Mouse (Mus musculus) heart, embryonic 15.5 days (tissue): Measurements from ENCODE around the gene 1700025G04Rik. TPM values are rescaled to one million over a fixed set of nuclear protein-coding genes. Genes with fewer than 3 reads are reported as not detected.

Source experiments
- ATAC-seq: fragments of 200-750 bp; cut with Nextera tagmentation; replicated peaks from 2 replicates; pipeline ENCODE4 v1.8.0; 2017; ENCODE audit warnings: low read depth, moderate TSS enrichment; ENCODE audit not compliant: insufficient number of reproducible peaks, insufficient read depth, low FRiP score
- H3K27ac ChIP-seq: fragments of 300-500 bp; sonication (generic); 2 replicates; pipeline ENCODE4 v1.5.1; 2015; ENCODE audit warnings: mild to moderate bottlenecking, inconsistent platforms
- H3K27me3 ChIP-seq: fragments of 300-500 bp; sonication (generic); 2 replicates; pipeline ENCODE4 v1.6.1; 2015; ENCODE audit warnings: inconsistent platforms
- H3K36me3 ChIP-seq: fragments of 300-500 bp; sonication (generic); 2 replicates; pipeline ENCODE4 v1.6.1; 2015; ENCODE audit warnings: mild to moderate bottlenecking, inconsistent platforms
- H3K4me1 ChIP-seq: fragments of 300-500 bp; sonication (generic); replicated peaks from 2 replicates; pipeline ENCODE4 v1.6.1; 2015; ENCODE audit warnings: inconsistent platforms
- H3K4me2 ChIP-seq: fragments of 300-500 bp; sonication (generic); 2 replicates; pipeline ENCODE4 v1.6.1; 2015; ENCODE audit warnings: inconsistent platforms, mild to moderate bottlenecking, moderate library complexity
- H3K4me3 ChIP-seq: fragments of 300-500 bp; sonication (generic); 2 replicates; pipeline ENCODE4 v1.5.1; 2015; ENCODE audit warnings: mild to moderate bottlenecking, inconsistent platforms
- H3K9ac ChIP-seq: fragments of 300-500 bp; sonication (generic); 2 replicates; pipeline ENCODE4 v1.6.1; 2015; ENCODE audit warnings: mild to moderate bottlenecking, inconsistent platforms
- H3K9me3 ChIP-seq: fragments of 300-500 bp; sonication (generic); replicated peaks from 2 replicates; pipeline ENCODE4 v1.6.1; 2016; ENCODE audit warnings: inconsistent platforms
- WGBS: fragments of 180-500 bp; shearing (Covaris S2); methylation state at CpG from one replicate; pipeline ENCODE4 v1.1.7; 2015; ENCODE audit warnings: mixed read lengths; 5-methylcytosine and 5-hydroxymethylcytosine counted together
- polyA plus RNA-seq: library from polyadenylated mRNA; unstranded; fragments of >200 nt; fragmentation: Nextera tagmentation; extraction: Ambion mirVana; gene quantifications from 2 replicates; pipeline ENCODE4 v1.2.1, GENCODE M21; 2015

1700025G04Rik gene
- polyA plus RNA-seq, 1 experiment from 2014 or later, result 26.7 TPM

DNA sequence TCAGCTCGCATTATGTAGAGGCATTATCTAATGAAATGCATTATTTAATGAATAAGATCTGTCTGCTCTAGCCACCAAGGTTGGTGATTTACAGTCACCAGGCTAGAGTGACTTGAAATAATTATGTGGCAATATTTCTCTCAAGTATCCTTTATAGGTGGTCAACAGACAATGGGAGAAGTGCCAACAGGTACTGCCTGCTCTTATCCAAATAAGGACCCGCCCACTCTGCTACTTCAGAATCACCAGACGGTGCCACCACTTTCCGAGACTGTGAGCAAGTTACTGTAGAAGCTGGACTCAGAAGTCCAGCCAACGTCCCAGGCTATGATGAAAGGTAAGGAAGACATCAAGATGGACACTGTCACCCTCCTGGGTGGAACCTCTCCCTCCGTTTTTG is 156.3 kb downstream of the 1700025G04Rik start:
- Histone ChIP-seq H3K4me1 (no peaks in the 10 kb centered on the region; the same call in 1 of the 2 replicates), H3K27me3 (no peaks in the 10 kb centered on the region), H3K4me3 (no peak overlapping the region), H3K9me3 (no peaks in the 10 kb centered on the region), H3K9ac (no peak overlapping the region), H3K4me2 (no peak overlapping the region), H3K36me3 (no peaks in the 10 kb centered on the region), H3K27ac (no peak overlapping the region)
- ATAC-seq, result no peak
- WGBS, result 73% methylated on average over 6 of the region's 6 CpGs

GRCm38 (mm10) chr1:151926826-151927225 is 163.1 kb downstream of the 1700025G04Rik start:
- H3K4me1 ChIP-seq, result peaks cover 4% of the 10 kb centered on the region
- H3K27ac ChIP-seq, result no peak overlapping the region
- no peak overlapping the region for H3K4me2 ChIP-seq
- H3K4me3 ChIP-seq, result no peak overlapping the region
- WGBS, result 67% methylated on average over 8 of the region's 8 CpGs
- H3K36me3 ChIP-seq, result no peaks in the 10 kb centered on the region
- no peak for ATAC-seq
- H3K9me3 ChIP-seq, result no peaks in the 10 kb centered on the region
- H3K9ac ChIP-seq, result no peak overlapping the region
- no peaks in the 10 kb centered on the region for H3K27me3 ChIP-seq

GRCm38 (mm10) chr1:151926141-151926540 is 163.8 kb downstream of the 1700025G04Rik start:
- ATAC-seq, result no peak
- no peak overlapping the region for H3K4me2 ChIP-seq
- H3K27ac ChIP-seq, result no peak overlapping the region
- peaks cover 4% of the 10 kb centered on the region for H3K4me1 ChIP-seq
- no peaks in the 10 kb centered on the region for H3K36me3 ChIP-seq
- H3K27me3 ChIP-seq, result no peaks in the 10 kb centered on the region
- H3K9me3 ChIP-seq, result no peaks in the 10 kb centered on the region
- 60% methylated on average over 4 of the region's 4 CpGs for WGBS
- H3K4me3 ChIP-seq, result no peak overlapping the region
- H3K9ac ChIP-seq, result no peak overlapping the region

DNA sequence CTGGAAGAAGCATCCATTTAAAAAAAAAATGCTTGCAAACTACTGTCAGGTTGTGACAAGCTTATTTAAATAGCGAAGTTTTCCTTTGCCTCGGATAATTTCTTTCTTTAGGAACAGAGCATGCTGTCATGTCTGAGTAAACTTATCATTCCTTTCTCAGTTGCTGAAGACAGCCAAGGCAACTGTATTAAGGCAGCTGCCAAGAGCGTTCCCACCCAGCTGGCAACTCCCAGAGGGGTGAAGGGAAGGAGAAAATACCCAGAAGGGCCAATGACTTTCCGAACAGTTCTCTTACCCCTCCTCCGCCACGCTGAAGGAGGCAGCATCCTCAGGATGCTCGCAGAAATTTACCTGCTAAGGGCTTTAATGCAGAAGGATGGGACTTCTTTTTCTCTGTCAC is 164.2 kb downstream of the 1700025G04Rik start:
- peaks cover 4% of the 10 kb centered on the region for H3K4me1 ChIP-seq
- no peaks in the 10 kb centered on the region for H3K9me3 ChIP-seq
- H3K27ac ChIP-seq, result no peak overlapping the region
- no peaks in the 10 kb centered on the region for H3K27me3 ChIP-seq
- 68% methylated on average over 7 of the region's 7 CpGs for WGBS
- H3K36me3 ChIP-seq, result no peaks in the 10 kb centered on the region
- H3K4me2 ChIP-seq, result no peak overlapping the region
- H3K9ac ChIP-seq, result no peak overlapping the region
- no peak for ATAC-seq
- H3K4me3 ChIP-seq, result no peak overlapping the region

DNA sequence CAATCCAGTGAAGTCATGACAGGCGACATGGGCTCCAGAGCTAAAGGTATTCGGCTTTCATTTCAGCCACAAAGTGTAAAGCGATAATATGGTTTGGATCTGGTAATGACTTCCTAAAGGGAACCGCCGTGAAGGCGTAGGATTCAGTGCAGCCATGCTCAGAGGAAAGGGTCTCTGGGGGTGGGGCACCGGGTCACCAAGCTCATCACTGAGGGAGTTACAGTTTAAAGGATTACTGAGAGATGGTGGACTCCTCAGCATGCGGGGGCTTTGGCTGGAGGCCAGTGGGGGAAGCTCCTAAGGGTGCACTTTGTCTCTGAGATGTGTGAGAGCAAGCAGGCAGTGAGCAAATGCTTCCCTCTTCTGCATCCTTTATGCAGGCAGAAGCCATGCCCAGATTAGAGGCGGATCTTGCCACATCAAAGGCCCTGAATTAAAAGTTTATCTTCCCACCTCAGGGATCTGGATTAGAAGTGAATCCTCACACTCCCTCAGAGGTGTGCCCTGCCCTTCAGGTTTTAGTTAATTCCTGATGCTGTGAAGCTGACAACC is 171.0 kb downstream of the 1700025G04Rik start:
- no peak overlapping the region for H3K4me3 ChIP-seq
- H3K9me3 ChIP-seq, result no peaks in the 10 kb centered on the region
- no peaks in the 10 kb centered on the region for H3K27me3 ChIP-seq
- 62% methylated on average over 9 of the region's 9 CpGs for WGBS
- no peak for ATAC-seq
- H3K4me1 ChIP-seq, result peaks cover 2% of the 10 kb centered on the region; the same call in 1 of the 2 replicates
- H3K27ac ChIP-seq, result no peak overlapping the region
- no peak overlapping the region for H3K9ac ChIP-seq
- H3K36me3 ChIP-seq, result no peaks in the 10 kb centered on the region; the same call in 1 of the 2 replicates
- H3K4me2 ChIP-seq, result no peak overlapping the region

DNA sequence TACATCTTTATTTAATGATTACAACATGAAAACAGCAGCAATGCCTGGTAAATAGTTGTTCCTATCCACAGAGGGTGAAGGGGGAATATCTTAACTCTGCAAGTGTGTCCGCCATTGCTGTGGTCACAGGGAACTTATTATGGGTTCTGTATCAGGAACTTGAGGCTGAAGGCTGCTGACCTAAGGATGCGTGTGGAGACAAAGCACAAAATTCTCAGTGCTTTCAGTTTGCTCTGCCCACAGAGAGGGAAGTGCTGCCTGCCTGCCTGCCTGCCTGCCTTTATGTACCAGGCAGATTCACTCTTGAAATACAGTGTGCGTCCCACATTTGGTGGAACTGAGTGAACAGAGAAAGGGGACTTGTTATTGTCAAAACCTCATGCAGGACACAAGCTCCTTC is 172.2 kb downstream of the 1700025G04Rik start:
- 85% methylated on average over 3 of the region's 3 CpGs for WGBS
- no peak overlapping the region for H3K27ac ChIP-seq
- no peak overlapping the region for H3K4me2 ChIP-seq
- H3K9ac ChIP-seq, result no peak overlapping the region
- ATAC-seq, result no peak
- no peak overlapping the region for H3K4me3 ChIP-seq
- no peaks in the 10 kb centered on the region for H3K27me3 ChIP-seq
- H3K9me3 ChIP-seq, result no peaks in the 10 kb centered on the region
- no peaks in the 10 kb centered on the region; the same call in 1 of the 2 replicates for H3K36me3 ChIP-seq
- peaks cover 2% of the 10 kb centered on the region; the same call in 1 of the 2 replicates for H3K4me1 ChIP-seq

GRCm38 (mm10) chr1:151914494-151914893 is 175.4 kb downstream of the 1700025G04Rik start:
- Histone ChIP-seq H3K9ac (no peak overlapping the region), H3K4me3 (no peak overlapping the region), H3K27me3 (no peaks in the 10 kb centered on the region), H3K36me3 (no peaks in the 10 kb centered on the region; the same call in 1 of the 2 replicates), H3K9me3 (no peaks in the 10 kb centered on the region), H3K27ac (no peak overlapping the region), H3K4me1 (peaks cover 2% of the 10 kb centered on the region; the same call in 1 of the 2 replicates), H3K4me2 (no peak overlapping the region)
- no peak for ATAC-seq
- 90% methylated on average over 9 of the region's 9 CpGs for WGBS

- Histone ChIP-seq H3K27me3 (no peaks in the 10 kb centered on the region), H3K9ac (no peak overlapping the region), H3K4me2 (no peak overlapping the region), H3K36me3 (0 out of 2 replicates have a peak, but pooled peaks cover 4% of the 10 kb centered on the region), H3K4me1 (no peaks in the 10 kb centered on the region), H3K4me3 (no peak overlapping the region), H3K27ac (no peak overlapping the region), H3K9me3 (no peaks in the 10 kb centered on the region)
- no peak for ATAC-seq
- 71% methylated on average over 4 of the region's 4 CpGs for WGBS
Observed at GRCm38 (mm10) chr1:151907014-151907413, 182.9 kb downstream of the 1700025G04Rik start.

- no peaks in the 10 kb centered on the region for H3K4me1 ChIP-seq
- no peak overlapping the region for H3K27ac ChIP-seq
- H3K9ac ChIP-seq, result no peak overlapping the region
- H3K4me3 ChIP-seq, result no peak overlapping the region
- no peaks in the 10 kb centered on the region for H3K27me3 ChIP-seq
- ATAC-seq, result no peak
- no peaks in the 10 kb centered on the region for H3K36me3 ChIP-seq
- 82% methylated on average over 12 of the region's 12 CpGs for whole genome bisulfite sequencing
- H3K4me2 ChIP-seq, result no peak overlapping the region
- H3K9me3 ChIP-seq, result no peaks in the 10 kb centered on the region
Observed at GRCm38 (mm10) chr1:151900706-151901360, 189.1 kb downstream of the 1700025G04Rik start.

DNA sequence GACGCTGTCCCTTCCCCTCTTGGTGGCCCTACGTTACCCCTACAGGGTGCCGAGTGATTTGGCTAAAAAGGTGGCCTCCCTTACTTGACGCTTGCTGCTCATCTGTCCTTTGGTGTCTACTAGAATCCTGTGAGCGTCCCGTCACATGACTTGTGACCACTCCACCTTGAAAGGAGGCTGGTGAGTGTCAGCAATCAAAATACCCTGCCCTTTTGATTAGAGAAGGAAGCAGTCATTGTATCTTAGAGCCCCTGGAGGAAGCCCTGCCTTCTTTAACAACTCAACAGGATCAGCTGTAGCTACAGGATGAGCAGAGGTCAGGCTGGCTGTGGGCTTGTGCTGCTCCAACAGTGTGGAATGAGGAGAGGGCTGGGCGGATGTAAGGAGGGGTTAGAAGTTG is 190.0 kb downstream of the 1700025G04Rik start:
- no peak overlapping the region for H3K4me3 ChIP-seq
- WGBS, result 54% methylated on average over 7 of the region's 7 CpGs
- no peaks in the 10 kb centered on the region for H3K27me3 ChIP-seq
- H3K9me3 ChIP-seq, result no peaks in the 10 kb centered on the region
- H3K36me3 ChIP-seq, result no peaks in the 10 kb centered on the region
- H3K4me1 ChIP-seq, result no peaks in the 10 kb centered on the region
- ATAC-seq, result peak; percentile 22; the same call in 1 of the 2 replicates
- H3K9ac ChIP-seq, result no peak overlapping the region
- H3K4me2 ChIP-seq, result no peak overlapping the region
- H3K27ac ChIP-seq, result no peak overlapping the region

- peaks cover 13% of the 10 kb centered on the region for H3K4me1 ChIP-seq
- ATAC-seq, result no peak
- H3K27ac ChIP-seq, result no peak overlapping the region
- no peak overlapping the region for H3K9ac ChIP-seq
- no peak overlapping the region for H3K4me3 ChIP-seq
- H3K9me3 ChIP-seq, result no peaks in the 10 kb centered on the region
- no peaks in the 10 kb centered on the region for H3K27me3 ChIP-seq
- WGBS, result 65% methylated on average over 4 of the region's 4 CpGs
- H3K36me3 ChIP-seq, result 0 out of 2 replicates have a peak, but pooled peaks cover 4% of the 10 kb centered on the region
- no peak overlapping the region for H3K4me2 ChIP-seq
Observed at GRCm38 (mm10) chr1:151895406-151895805, 194.5 kb downstream of the 1700025G04Rik start.

DNA sequence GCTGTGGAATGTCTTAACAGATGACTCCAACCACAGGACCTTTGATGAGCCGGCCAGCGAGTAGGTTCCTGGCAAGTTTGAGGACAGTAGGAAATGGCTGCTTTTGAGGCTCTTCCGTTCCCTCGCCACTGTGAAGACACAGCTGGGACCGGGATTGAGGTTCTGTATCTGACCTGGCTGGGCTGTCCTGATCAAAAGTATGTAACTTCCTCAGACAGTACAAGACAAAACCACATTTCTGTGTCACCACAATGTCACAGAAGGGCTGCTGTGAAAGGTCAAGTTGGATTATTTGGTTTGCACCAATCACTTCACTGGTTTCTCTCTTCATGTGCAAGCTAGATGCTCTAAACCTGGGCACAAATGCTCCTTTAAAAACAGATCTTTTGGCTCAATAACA is 195.9 kb downstream of the 1700025G04Rik start:
- Histone ChIP-seq H3K36me3 (0 out of 2 replicates have a peak, but pooled peaks cover 4% of the 10 kb centered on the region), H3K27me3 (no peaks in the 10 kb centered on the region), H3K9ac (no peak overlapping the region), H3K9me3 (no peaks in the 10 kb centered on the region), H3K4me3 (no peak overlapping the region), H3K4me1 (peaks cover 25% of the 10 kb centered on the region), H3K4me2 (no peak overlapping the region), H3K27ac (no peak overlapping the region)
- no peak for ATAC-seq
- 81% methylated on average over 5 of the region's 5 CpGs for WGBS
